Mouse (Mus musculus): ENCODE results near the gene Sprr2a3. TPM values are rescaled to one million over a fixed set of nuclear protein-coding genes. Genes with fewer than 3 reads are reported as not detected.
A peak's percentile ranks its signal among the peaks of the same experiment; 100 is the strongest.
"Not testable (repeated sequence)": the region's sequence is repeated elsewhere in the genome, so short reads cannot be mapped to it uniquely, and the experiment has no call there.

The Sprr2a3 gene
- 0.64 and 2.6 TPM in 2 replicates for polyA plus RNA-seq (2015; fragmentation: Nextera tagmentation; extraction: Ambion mirVana)

GRCm38 (mm10) chr3:92285101-92285500, at the start of gene Sprr2a3:
TSS of gene Sprr2a3 (plus strand) at chr3:92285417.
- 86% methylated on average over 1 of the region's 1 CpGs for WGBS
- not testable (repeated sequence) for H3K27ac ChIP-seq; H3K4me2 ChIP-seq; H3K36me3 ChIP-seq; H3K4me3 ChIP-seq; H3K27me3 ChIP-seq; H3K9me3 ChIP-seq (replicated peaks); H3K4me1 ChIP-seq (replicated peaks); ATAC-seq (replicated peaks; ENCODE audit: insufficient number of reproducible peaks, insufficient read depth, low FRiP score, low read depth); H3K9ac ChIP-seq

GRCm38 (mm10) chr3:92236463-92237189, 48.6 kb upstream of the Sprr2a3 start:
- H3K36me3 ChIP-seq; H3K27me3 ChIP-seq; H3K4me3 ChIP-seq; H3K9ac ChIP-seq; ATAC-seq (replicated peaks; ENCODE audit: insufficient number of reproducible peaks, insufficient read depth, low FRiP score, low read depth); H3K4me2 ChIP-seq; H3K9me3 ChIP-seq (replicated peaks); H3K4me1 ChIP-seq (replicated peaks); H3K27ac ChIP-seq: not testable (repeated sequence)
- no CpG with 5 or more reads among the region's 5 CpGs for WGBS

GRCm38 (mm10) chr3:92238736-92239135, 46.5 kb upstream of the Sprr2a3 start:
- H3K9ac ChIP-seq; H3K9me3 ChIP-seq (replicated peaks); H3K27ac ChIP-seq; H3K27me3 ChIP-seq; ATAC-seq (replicated peaks; ENCODE audit: insufficient number of reproducible peaks, insufficient read depth, low FRiP score, low read depth); H3K36me3 ChIP-seq; H3K4me1 ChIP-seq (replicated peaks); H3K4me3 ChIP-seq; H3K4me2 ChIP-seq: not testable (repeated sequence)

- H3K36me3 ChIP-seq; H3K9me3 ChIP-seq (replicated peaks); H3K4me2 ChIP-seq; H3K4me3 ChIP-seq; H3K9ac ChIP-seq; ATAC-seq (replicated peaks; ENCODE audit: insufficient number of reproducible peaks, insufficient read depth, low FRiP score, low read depth); H3K27me3 ChIP-seq; H3K4me1 ChIP-seq (replicated peaks); H3K27ac ChIP-seq: not testable (repeated sequence)
- no CpG with 5 or more reads among the region's 1 CpGs for WGBS
Observed at GRCm38 (mm10) chr3:92239197-92239596, 46.0 kb upstream of the Sprr2a3 start.

DNA sequence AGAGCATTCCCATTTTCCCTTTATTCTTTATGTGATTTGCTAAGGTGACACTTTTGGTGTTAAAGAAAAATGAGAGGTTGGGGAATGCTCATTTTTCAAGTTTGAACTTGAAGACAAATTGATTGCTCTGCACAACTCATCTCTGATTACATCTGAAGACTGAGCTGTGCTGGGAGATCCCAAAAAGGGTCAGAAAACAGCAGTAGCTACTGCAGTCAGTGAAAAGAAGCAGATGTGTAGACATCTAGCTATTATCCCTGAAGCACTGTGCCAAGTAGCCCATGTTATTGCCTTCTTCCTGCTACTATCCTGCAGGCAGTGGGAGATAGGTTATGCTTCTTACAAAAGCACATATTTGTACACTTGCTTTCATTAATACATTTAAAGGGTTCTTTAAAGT, 40.4 kb upstream of the Sprr2a3 start:
- not testable (repeated sequence) for H3K36me3 ChIP-seq; H3K9me3 ChIP-seq (replicated peaks); H3K9ac ChIP-seq; H3K27ac ChIP-seq; ATAC-seq (replicated peaks; ENCODE audit: insufficient number of reproducible peaks, insufficient read depth, low FRiP score, low read depth); H3K4me2 ChIP-seq; H3K4me3 ChIP-seq; H3K4me1 ChIP-seq (replicated peaks); H3K27me3 ChIP-seq

- not testable (repeated sequence) for H3K9ac ChIP-seq; H3K9me3 ChIP-seq (replicated peaks); H3K4me2 ChIP-seq; H3K4me3 ChIP-seq; H3K4me1 ChIP-seq (replicated peaks); H3K36me3 ChIP-seq; H3K27me3 ChIP-seq; H3K27ac ChIP-seq
- ATAC-seq (replicated peaks; ENCODE audit: insufficient number of reproducible peaks, insufficient read depth, low FRiP score, low read depth): peak; percentile 18; the same call in 1 of the 2 replicates
- no CpG with 5 or more reads among the region's 10 CpGs for WGBS
Observed at GRCm38 (mm10) chr3:92246245-92246644, 39.0 kb upstream of the Sprr2a3 start.

- H3K4me3 ChIP-seq; H3K4me2 ChIP-seq; H3K27ac ChIP-seq; ATAC-seq (replicated peaks; ENCODE audit: insufficient number of reproducible peaks, insufficient read depth, low FRiP score, low read depth); H3K9ac ChIP-seq; H3K9me3 ChIP-seq (replicated peaks); H3K4me1 ChIP-seq (replicated peaks); H3K36me3 ChIP-seq; H3K27me3 ChIP-seq: not testable (repeated sequence)
Observed at GRCm38 (mm10) chr3:92248494-92248893, 36.7 kb upstream of the Sprr2a3 start.

DNA sequence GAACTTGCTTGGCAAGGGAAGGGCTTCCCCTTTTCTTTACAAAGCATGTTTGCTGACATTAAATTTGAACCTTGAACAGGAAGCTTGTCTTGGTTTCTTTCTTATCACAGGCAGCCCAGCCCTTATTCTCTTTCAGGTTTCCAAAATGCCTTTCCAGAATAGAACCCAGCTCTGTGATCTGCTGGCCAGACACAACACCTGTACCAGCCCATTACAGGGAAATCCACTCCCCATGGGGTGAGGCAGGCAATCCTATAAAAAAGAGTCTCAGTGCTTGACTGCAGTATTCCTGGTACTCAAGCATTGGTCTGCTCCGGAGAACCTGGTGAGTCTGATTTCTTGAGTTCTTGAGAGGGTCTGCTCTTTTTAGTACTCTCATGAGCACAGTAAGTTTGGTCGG, 34.8 kb upstream of the Sprr2a3 start:
- not testable (repeated sequence) for H3K36me3 ChIP-seq; H3K27me3 ChIP-seq; H3K4me3 ChIP-seq; H3K9me3 ChIP-seq (replicated peaks); H3K4me2 ChIP-seq; H3K9ac ChIP-seq; H3K27ac ChIP-seq; ATAC-seq (replicated peaks; ENCODE audit: insufficient number of reproducible peaks, insufficient read depth, low FRiP score, low read depth); H3K4me1 ChIP-seq (replicated peaks)
- WGBS: 94% methylated on average over 2 of the region's 2 CpGs

- no CpG with 5 or more reads among the region's 8 CpGs for WGBS
- ATAC-seq (replicated peaks; ENCODE audit: insufficient number of reproducible peaks, insufficient read depth, low FRiP score, low read depth); H3K4me2 ChIP-seq; H3K9ac ChIP-seq; H3K4me1 ChIP-seq (replicated peaks); H3K4me3 ChIP-seq; H3K9me3 ChIP-seq (replicated peaks); H3K27ac ChIP-seq; H3K27me3 ChIP-seq; H3K36me3 ChIP-seq: not testable (repeated sequence)
Observed at GRCm38 (mm10) chr3:92253860-92254259, 31.4 kb upstream of the Sprr2a3 start.

DNA sequence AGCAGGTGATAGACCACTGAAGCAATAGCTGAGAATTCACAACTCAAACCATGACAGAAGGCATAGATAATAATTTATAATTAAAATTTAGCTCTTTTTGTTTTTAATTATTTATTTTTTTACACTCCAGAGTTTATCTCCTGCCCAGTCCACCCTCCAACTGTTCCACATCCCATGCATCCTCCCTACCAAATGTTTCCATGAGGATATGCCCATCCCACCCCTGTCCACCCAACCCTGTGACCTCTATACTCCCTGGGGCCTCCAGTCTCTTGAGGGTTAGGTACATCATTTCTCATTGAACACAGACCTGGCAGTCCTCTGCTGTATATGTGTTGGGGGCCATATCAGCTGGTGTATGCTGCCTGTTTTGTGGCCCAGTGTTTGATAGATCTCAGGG, 26.7 kb upstream of the Sprr2a3 start:
- H3K27me3 ChIP-seq; H3K27ac ChIP-seq; H3K9me3 ChIP-seq (replicated peaks); H3K4me2 ChIP-seq; ATAC-seq (replicated peaks; ENCODE audit: insufficient number of reproducible peaks, insufficient read depth, low FRiP score, low read depth); H3K4me1 ChIP-seq (replicated peaks); H3K36me3 ChIP-seq; H3K9ac ChIP-seq; H3K4me3 ChIP-seq: not testable (repeated sequence)

GRCm38 (mm10) chr3:92263462-92263861, 21.8 kb upstream of the Sprr2a3 start:
- not testable (repeated sequence) for ATAC-seq (replicated peaks; ENCODE audit: insufficient number of reproducible peaks, insufficient read depth, low FRiP score, low read depth); H3K4me1 ChIP-seq (replicated peaks); H3K9me3 ChIP-seq (replicated peaks); H3K27me3 ChIP-seq; H3K4me2 ChIP-seq; H3K27ac ChIP-seq; H3K4me3 ChIP-seq; H3K36me3 ChIP-seq; H3K9ac ChIP-seq
- no CpG with 5 or more reads among the region's 2 CpGs for WGBS

DNA sequence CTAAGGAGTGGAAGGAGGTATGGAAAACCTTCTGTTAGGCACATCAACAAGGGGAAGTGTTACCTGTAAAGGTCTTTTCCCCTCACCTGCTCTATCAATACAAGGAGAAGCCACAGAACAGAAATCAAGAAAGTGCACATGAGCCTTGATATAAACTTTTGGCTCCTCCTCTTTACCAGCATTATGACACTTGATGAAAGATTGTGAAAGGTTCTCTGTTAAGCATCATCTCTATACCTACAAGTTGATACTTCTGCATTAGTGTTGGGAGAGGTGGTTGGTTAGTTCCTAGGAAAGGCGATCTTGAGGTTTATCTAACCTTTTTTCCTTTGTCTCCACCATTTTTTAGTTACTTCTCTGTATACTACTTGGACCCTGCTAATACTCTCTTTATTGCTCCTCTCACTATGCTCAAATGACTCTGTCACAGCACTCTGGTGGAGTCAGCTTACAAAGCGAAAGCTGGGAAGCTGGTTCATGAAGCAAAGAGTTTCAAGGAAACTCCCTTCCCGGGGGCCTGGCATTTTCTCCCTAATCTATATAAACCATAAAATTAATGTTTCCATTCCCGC, 13.7 kb upstream of the Sprr2a3 start:
- not testable (repeated sequence) for H3K27me3 ChIP-seq
- WGBS: no CpG with 5 or more reads among the region's 4 CpGs
- peak; percentile 31; the same call in 1 of the 2 replicates for ATAC-seq (replicated peaks; ENCODE audit: insufficient number of reproducible peaks, insufficient read depth, low FRiP score, low read depth)

More for the DNA sequence above, 13.7 kb upstream of the Sprr2a3 start:
- H3K4me1 ChIP-seq (replicated peaks); H3K9ac ChIP-seq; H3K4me3 ChIP-seq; H3K36me3 ChIP-seq; H3K27ac ChIP-seq; H3K4me2 ChIP-seq; H3K9me3 ChIP-seq (replicated peaks): not testable (repeated sequence)
